Mouse (Mus musculus): ENCODE results near the gene Tmem91. TPM values are rescaled to one million over a fixed set of nuclear protein-coding genes. Genes with fewer than 3 reads are reported as not detected.

The Tmem91 gene
- polyA plus RNA-seq, 1 experiment from 2014 or later = 0.32 TPM

Other genes starting within 250 kb of the Tmem91 start
- 5.5 to 15.5 TPM (median 10.5 TPM) in 3 replicates for gene Ceacam1, start 197.6 kb downstream of the Tmem91 start, polyA plus RNA-seq (2018)
- gene Ceacam2, start 135.3 kb downstream of the Tmem91 start, polyA plus RNA-seq (2018) = 0.19 TPM in 1 of 3 replicates, not detected in the others
- gene Erich4, start 59.3 kb downstream of the Tmem91 start, polyA plus RNA-seq (2018) = not detected in 3 replicates
- gene Dmac2, start 55.8 kb downstream of the Tmem91 start, polyA plus RNA-seq (2018) = 13.2 to 21.2 TPM (median 16.4 TPM) in 3 replicates
- gene B3gnt8, start 48.5 kb downstream of the Tmem91 start, polyA plus RNA-seq (2018) = 21.5 to 44.1 TPM (median 21.7 TPM) in 3 replicates
- 16.8 to 34.2 TPM (median 16.9 TPM) in 3 replicates for gene Bckdha, start 16.2 kb downstream of the Tmem91 start, polyA plus RNA-seq (2018)
- 8.2 to 37.9 TPM (median 20.7 TPM) in 3 replicates for gene Exosc5, start 16.0 kb downstream of the Tmem91 start, polyA plus RNA-seq (2018)
- gene B9d2, start 5.6 kb upstream of the Tmem91 start, polyA plus RNA-seq (2018) = 6.8 to 17.7 TPM (median 9.7 TPM) in 3 replicates
- gene Tgfb1, start 11.8 kb upstream of the Tmem91 start, polyA plus RNA-seq (2018) = 329 to 471 TPM (median 343 TPM) in 3 replicates
- 21.9 to 33.1 TPM (median 32.9 TPM) in 3 replicates for gene Ccdc97, start 43.9 kb upstream of the Tmem91 start, polyA plus RNA-seq (2018)
- gene Hnrnpul1, start 79.6 kb upstream of the Tmem91 start, polyA plus RNA-seq (2018) = 94.5 to 149 TPM (median 100 TPM) in 3 replicates
- 47.8 to 96.5 TPM (median 55.0 TPM) in 3 replicates for gene Axl, start 113.5 kb upstream of the Tmem91 start, polyA plus RNA-seq (2018)
- 0.17 to 0.20 TPM in 2 of 3 replicates, not detected in the other for gene Cyp2s1, start 141.7 kb upstream of the Tmem91 start, polyA plus RNA-seq (2018)
- not detected in 3 replicates for gene Cyp2b10, start 222.5 kb upstream of the Tmem91 start, polyA plus RNA-seq (2018)